Mouse (Mus musculus) heart, embryonic 11.5 days (tissue): ENCODE measurements around the gene Rtn4r. TPM values are rescaled to one million over a fixed set of nuclear protein-coding genes. Genes with fewer than 3 reads are reported as not detected.

ENCODE experiments used
- ATAC-seq: fragments of 200-750 bp; cut with Nextera tagmentation; replicated peaks from 2 replicates; pipeline ENCODE4 v1.8.0; 2017; ENCODE audit warnings: moderate library complexity; ENCODE audit not compliant: insufficient number of reproducible peaks, low FRiP score, low TSS enrichment
- H3K27ac ChIP-seq: fragments of 300-500 bp; sonication (generic); 2 replicates; pipeline ENCODE4 v1.5.1; 2014; ENCODE audit warnings: mild to moderate bottlenecking, low read depth, low read length
- H3K27me3 ChIP-seq: fragments of 300-500 bp; sonication (generic); 2 replicates; pipeline ENCODE4 v1.6.1; 2014; ENCODE audit warnings: mild to moderate bottlenecking, low read length, mixed read lengths; ENCODE audit not compliant: control insufficient read depth, insufficient read depth
- H3K36me3 ChIP-seq: fragments of 300-500 bp; sonication (generic); 2 replicates; pipeline ENCODE4 v1.6.1; 2014; ENCODE audit warnings: mild to moderate bottlenecking, low read length, moderate library complexity, mixed read lengths; ENCODE audit not compliant: control insufficient read depth, insufficient read depth
- H3K4me1 ChIP-seq: fragments of 300-500 bp; sonication (generic); 2 replicates; pipeline ENCODE4 v1.6.1; 2014; ENCODE audit warnings: low read length; ENCODE audit not compliant: control insufficient read depth, insufficient read depth
- H3K4me2 ChIP-seq: fragments of 300-500 bp; sonication (generic); 2 replicates; pipeline ENCODE4 v1.6.1; 2014; ENCODE audit warnings: mild to moderate bottlenecking, moderate library complexity
- H3K4me3 ChIP-seq: fragments of 300-500 bp; sonication (generic); 2 replicates; pipeline ENCODE4 v1.5.1; 2014; ENCODE audit warnings: low read depth, low read length
- H3K9ac ChIP-seq: fragments of 300-500 bp; sonication (generic); 2 replicates; pipeline ENCODE4 v1.6.1; 2014; ENCODE audit warnings: mild to moderate bottlenecking, low read depth, low read length, moderate library complexity
- H3K9me3 ChIP-seq: fragments of 300-500 bp; sonication (generic); replicated peaks from 2 replicates; pipeline ENCODE4 v1.6.1; 2016; ENCODE audit warnings: low read length; ENCODE audit not compliant: control insufficient read depth
- WGBS: fragments of 180-500 bp; shearing (Covaris S2); extraction: QIAGEN DNeasy Blood & Tissue Kit; methylation state at CpG from one replicate; pipeline ENCODE4 v1.1.7; 2014; ENCODE audit not compliant: insufficient replicate concordance; 5-methylcytosine and 5-hydroxymethylcytosine counted together
- polyA plus RNA-seq: library from polyadenylated mRNA; unstranded; fragments of >200 nt; fragmentation: Nextera tagmentation; extraction: Ambion mirVana; gene quantifications from 2 replicates; pipeline ENCODE4 v1.2.1, GENCODE M21; 2014

Gene Rtn4r
- polyA plus RNA-seq, 1 experiment from 2014 or later: 0.26 TPM

GRCm38 (mm10) chr16:18181398-18181797 is 54.0 kb downstream of the Rtn4r start:
- no peak for ATAC-seq

GRCm38 (mm10) chr16:18182766-18183165 is 55.3 kb downstream of the Rtn4r start:
- H3K27me3 ChIP-seq: peaks cover 9% of the 10 kb centered on the region
- H3K27ac ChIP-seq: no peak overlapping the region
- no peak overlapping the region for H3K4me2 ChIP-seq
- H3K36me3 ChIP-seq: no peaks in the 10 kb centered on the region
- H3K4me3 ChIP-seq: no peak overlapping the region
- WGBS: 72% methylated on average over 8 of the region's 8 CpGs
- H3K4me1 ChIP-seq: peaks cover 21% of the 10 kb centered on the region
- no peak overlapping the region for H3K9ac ChIP-seq
- no peaks in the 10 kb centered on the region for H3K9me3 ChIP-seq
- ATAC-seq: no peak

More at GRCm38 (mm10) chr16:18181398-18181797, 54.0 kb downstream of the Rtn4r start:
- Histone ChIP-seq H3K36me3 (no peaks in the 10 kb centered on the region), H3K27ac (no peak overlapping the region), H3K9me3 (no peaks in the 10 kb centered on the region), H3K9ac (no peak overlapping the region), H3K27me3 (peaks cover 9% of the 10 kb centered on the region), H3K4me3 (no peak overlapping the region), H3K4me2 (no peak overlapping the region), H3K4me1 (peaks cover 11% of the 10 kb centered on the region)
- 48% methylated on average over 10 of the region's 10 CpGs for WGBS

GRCm38 (mm10) chr16:18185715-18186449 is 58.4 kb downstream of the Rtn4r start:
- ATAC-seq: no peak
- H3K9me3 ChIP-seq: 0 out of 2 replicates have a peak, but pooled peaks cover 3% of the 10 kb centered on the region
- H3K4me3 ChIP-seq: no peak overlapping the region
- WGBS: 84% methylated on average over 8 of the region's 8 CpGs
- peaks cover 21% of the 10 kb centered on the region for H3K4me1 ChIP-seq
- peaks cover 4% of the 10 kb centered on the region; the same call in 1 of the 2 replicates for H3K27me3 ChIP-seq
- no peaks in the 10 kb centered on the region for H3K36me3 ChIP-seq
- H3K4me2 ChIP-seq: no peak overlapping the region
- no peak overlapping the region for H3K9ac ChIP-seq
- no peak overlapping the region for H3K27ac ChIP-seq

- Histone ChIP-seq H3K27me3 (no peaks in the 10 kb centered on the region), H3K4me2 (no peak overlapping the region), H3K4me1 (peaks cover 17% of the 10 kb centered on the region), H3K4me3 (no peak overlapping the region), H3K27ac (peak overlapping the region; percentile 18), H3K36me3 (no peaks in the 10 kb centered on the region), H3K9me3 (0 out of 2 replicates have a peak, but pooled peaks cover 3% of the 10 kb centered on the region), H3K9ac (no peak overlapping the region)
- ATAC-seq: no peak
- WGBS: 45% methylated on average over 4 of the region's 4 CpGs
Observed at GRCm38 (mm10) chr16:18186798-18187197, 59.4 kb downstream of the Rtn4r start.

- WGBS: 51% methylated on average over 3 of the region's 3 CpGs
- no peak overlapping the region for H3K4me2 ChIP-seq
- H3K27me3 ChIP-seq: no peaks in the 10 kb centered on the region
- peaks cover 16% of the 10 kb centered on the region for H3K4me1 ChIP-seq
- no peaks in the 10 kb centered on the region for H3K36me3 ChIP-seq
- H3K9me3 ChIP-seq: 0 out of 2 replicates have a peak, but pooled peaks cover 3% of the 10 kb centered on the region
- ATAC-seq: peak; percentile 49; the same call in 1 of the 2 replicates
- no peak overlapping the region for H3K4me3 ChIP-seq
- H3K9ac ChIP-seq: no peak overlapping the region
- H3K27ac ChIP-seq: peak overlapping the region; percentile 18
Observed at GRCm38 (mm10) chr16:18187221-18187620, 59.8 kb downstream of the Rtn4r start.

GRCm38 (mm10) chr16:18191006-18191405 is 63.6 kb downstream of the Rtn4r start:
- no peaks in the 10 kb centered on the region for H3K36me3 ChIP-seq
- H3K27ac ChIP-seq: no peak overlapping the region
- H3K9ac ChIP-seq: no peak overlapping the region
- 0 out of 2 replicates have a peak, but pooled peaks cover 3% of the 10 kb centered on the region for H3K9me3 ChIP-seq
- H3K4me2 ChIP-seq: no peak overlapping the region
- 75% methylated on average over 2 of the region's 2 CpGs for WGBS
- no peak overlapping the region for H3K4me3 ChIP-seq
- no peaks in the 10 kb centered on the region for H3K27me3 ChIP-seq
- peaks cover 13% of the 10 kb centered on the region for H3K4me1 ChIP-seq
- ATAC-seq: no peak

GRCm38 (mm10) chr16:18194208-18194985 is 67.0 kb downstream of the Rtn4r start:
- 0 out of 2 replicates have a peak, but pooled peaks cover 3% of the 10 kb centered on the region for H3K27me3 ChIP-seq
- no peak for ATAC-seq
- H3K4me2 ChIP-seq: no peak overlapping the region
- no peaks in the 10 kb centered on the region for H3K9me3 ChIP-seq
- no peak overlapping the region for H3K9ac ChIP-seq
- H3K4me1 ChIP-seq: peaks cover 3% of the 10 kb centered on the region; the same call in 1 of the 2 replicates
- H3K27ac ChIP-seq: no peak overlapping the region
- no peak overlapping the region for H3K4me3 ChIP-seq
- 70% methylated on average over 15 of the region's 15 CpGs for WGBS
- no peaks in the 10 kb centered on the region for H3K36me3 ChIP-seq

GRCm38 (mm10) chr16:18195068-18195467 is 67.6 kb downstream of the Rtn4r start:
- no peak overlapping the region for H3K4me2 ChIP-seq
- no peak overlapping the region for H3K4me3 ChIP-seq
- H3K27ac ChIP-seq: no peak overlapping the region
- 60% methylated on average over 5 of the region's 5 CpGs for WGBS
- no peaks in the 10 kb centered on the region for H3K9me3 ChIP-seq
- no peak overlapping the region for H3K9ac ChIP-seq
- no peak for ATAC-seq
- peaks cover 3% of the 10 kb centered on the region; the same call in 1 of the 2 replicates for H3K4me1 ChIP-seq
- no peaks in the 10 kb centered on the region for H3K36me3 ChIP-seq
- 0 out of 2 replicates have a peak, but pooled peaks cover 3% of the 10 kb centered on the region for H3K27me3 ChIP-seq
